Mouse (Mus musculus) intestine, postnatal 0 days (tissue): Measurements from ENCODE around the gene Cntn4. TPM values are rescaled to one million over a fixed set of nuclear protein-coding genes. Genes with fewer than 3 reads are reported as not detected.

ENCODE experiments used
- ATAC-seq: fragments of 200-750 bp; cut with Nextera tagmentation; 2 replicates; pipeline ENCODE4 v1.8.0; 2017; ENCODE audit warnings: mild to moderate bottlenecking, moderate TSS enrichment, moderate library complexity
- H3K27ac ChIP-seq: fragments of 300-500 bp; sonication (generic); 2 replicates; pipeline ENCODE4 v1.5.1; 2014; ENCODE audit warnings: mild to moderate bottlenecking, low read depth, low read length, moderate library complexity
- H3K27me3 ChIP-seq: fragments of 300-500 bp; sonication (generic); replicated peaks from 2 replicates; pipeline ENCODE4 v1.6.1; 2014; ENCODE audit warnings: low read length, mixed read lengths; ENCODE audit not compliant: control insufficient read depth, insufficient read depth
- H3K36me3 ChIP-seq: fragments of 300-500 bp; sonication (generic); 2 replicates; pipeline ENCODE4 v1.6.1; 2014; ENCODE audit warnings: mild to moderate bottlenecking, moderate library complexity; ENCODE audit not compliant: control insufficient read depth, insufficient read depth
- H3K4me1 ChIP-seq: fragments of 300-500 bp; sonication (generic); replicated peaks from 2 replicates; pipeline ENCODE4 v1.6.1; 2014; ENCODE audit warnings: antibody characterized with exemption, low read length, mixed read lengths; ENCODE audit not compliant: control insufficient read depth, insufficient read depth
- H3K4me2 ChIP-seq: fragments of 300-500 bp; sonication (generic); replicated peaks from 2 replicates; pipeline ENCODE4 v1.6.1; 2014; ENCODE audit warnings: low read depth, mild to moderate bottlenecking, moderate library complexity
- H3K4me3 ChIP-seq: fragments of 300-500 bp; sonication (generic); 2 replicates; pipeline ENCODE4 v1.5.1; 2014; ENCODE audit warnings: low read depth, low read length
- H3K9ac ChIP-seq: fragments of 300-500 bp; sonication (generic); 2 replicates; pipeline ENCODE4 v1.6.1; 2014; ENCODE audit warnings: mild to moderate bottlenecking, low read depth, low read length
- H3K9me3 ChIP-seq: fragments of 300-500 bp; sonication (generic); 2 replicates; pipeline ENCODE4 v1.6.1; 2016; ENCODE audit warnings: mixed run types; ENCODE audit not compliant: control insufficient read depth
- CTCF ChIP-seq: sonication (generic); IDR thresholded peaks from 2 replicates; pipeline ENCODE4 v1.5.1; 2016; ENCODE audit warnings: low read depth, mild to moderate bottlenecking, control low read depth, antibody characterized with exemption, moderate library complexity
- WGBS: fragments of 180-500 bp; shearing (Covaris S2); extraction: QIAGEN DNeasy Blood & Tissue Kit; methylation state at CpG from one replicate; pipeline ENCODE4 v1.1.7; 2014; 5-methylcytosine and 5-hydroxymethylcytosine counted together
- polyA plus RNA-seq: library from polyadenylated mRNA; unstranded; fragments of >200 nt; fragmentation: Nextera tagmentation; extraction: Ambion mirVana; gene quantifications from 2 replicates; pipeline ENCODE4 v1.2.1, GENCODE M21; 2015

Cntn4 gene
- polyA plus RNA-seq, 1 experiment from 2014 or later = 0.08 TPM

- 81% methylated on average over 4 of the region's 4 CpGs for WGBS
- TF ChIP-seq CTCF = no peak
- Histone ChIP-seq H3K27me3 (no peaks in the 10 kb centered on the region), H3K4me3 (no peak overlapping the region), H3K9ac (no peak overlapping the region), H3K36me3 (no peaks in the 10 kb centered on the region), H3K4me2 (no peak overlapping the region), H3K27ac (no peak overlapping the region), H3K4me1 (no peaks in the 10 kb centered on the region), H3K9me3 (no peaks in the 10 kb centered on the region)
- ATAC-seq = no peak
These were observed 1048.2 kb downstream of the Cntn4 start for GRCm38 (mm10) chr6:106725642-106726041.

GRCm38 (mm10) chr6:106726078-106726477 is 1048.6 kb downstream of the Cntn4 start:
- no peak overlapping the region for H3K4me3 ChIP-seq
- no peak overlapping the region for H3K27ac ChIP-seq
- H3K36me3 ChIP-seq = no peaks in the 10 kb centered on the region
- H3K9ac ChIP-seq = no peak overlapping the region
- no peaks in the 10 kb centered on the region for H3K9me3 ChIP-seq
- no peaks in the 10 kb centered on the region for H3K27me3 ChIP-seq
- H3K4me2 ChIP-seq = no peak overlapping the region
- no peaks in the 10 kb centered on the region for H3K4me1 ChIP-seq
- 74% methylated on average over 6 of the region's 6 CpGs for WGBS
- ATAC-seq = no peak
- TF ChIP-seq CTCF = no peak

- no peaks in the 10 kb centered on the region for H3K36me3 ChIP-seq
- H3K27ac ChIP-seq = no peak overlapping the region
- H3K9me3 ChIP-seq = no peaks in the 10 kb centered on the region
- H3K27me3 ChIP-seq = no peaks in the 10 kb centered on the region
- 80% methylated on average over 1 of the region's 1 CpGs for WGBS
- TF ChIP-seq CTCF = no peak
- H3K9ac ChIP-seq = no peak overlapping the region
- ATAC-seq = no peak
- H3K4me1 ChIP-seq = no peaks in the 10 kb centered on the region
- no peak overlapping the region for H3K4me2 ChIP-seq
- H3K4me3 ChIP-seq = no peak overlapping the region
These were observed 1050.2 kb downstream of the Cntn4 start for GRCm38 (mm10) chr6:106727703-106728102.

- H3K27me3 ChIP-seq = no peaks in the 10 kb centered on the region
- ATAC-seq = no peak
- no peak for TF ChIP-seq CTCF
- H3K4me2 ChIP-seq = no peak overlapping the region
- no peaks in the 10 kb centered on the region for H3K36me3 ChIP-seq
- no peak overlapping the region for H3K4me3 ChIP-seq
- no peak overlapping the region for H3K9ac ChIP-seq
- 68% methylated on average over 4 of the region's 4 CpGs for WGBS
- H3K9me3 ChIP-seq = no peaks in the 10 kb centered on the region
- H3K4me1 ChIP-seq = no peaks in the 10 kb centered on the region
- no peak overlapping the region for H3K27ac ChIP-seq
These were observed 1052.3 kb downstream of the Cntn4 start for GRCm38 (mm10) chr6:106729682-106730314.

GRCm38 (mm10) chr6:106732563-106732962 is 1055.1 kb downstream of the Cntn4 start:
- 82% methylated on average over 4 of the region's 4 CpGs for WGBS
- H3K9ac ChIP-seq = no peak overlapping the region
- H3K27me3 ChIP-seq = no peaks in the 10 kb centered on the region
- no peaks in the 10 kb centered on the region for H3K36me3 ChIP-seq
- TF ChIP-seq CTCF = no peak
- ATAC-seq = no peak
- H3K27ac ChIP-seq = no peak overlapping the region
- H3K4me1 ChIP-seq = no peaks in the 10 kb centered on the region
- no peaks in the 10 kb centered on the region for H3K9me3 ChIP-seq
- no peak overlapping the region for H3K4me3 ChIP-seq
- H3K4me2 ChIP-seq = no peak overlapping the region

- TF ChIP-seq CTCF = no peak
- Histone ChIP-seq H3K27ac (no peak overlapping the region), H3K4me3 (no peak overlapping the region), H3K9me3 (no peaks in the 10 kb centered on the region), H3K9ac (no peak overlapping the region), H3K4me1 (no peaks in the 10 kb centered on the region), H3K27me3 (no peaks in the 10 kb centered on the region), H3K36me3 (no peaks in the 10 kb centered on the region), H3K4me2 (no peak overlapping the region)
- ATAC-seq = no peak
- WGBS = 79% methylated on average over 3 of the region's 3 CpGs
These were observed 1060.8 kb downstream of the Cntn4 start for GRCm38 (mm10) chr6:106738229-106738628.
